Mouse (Mus musculus) left cerebral cortex, postnatal 36 days (tissue): ENCODE results near the gene Ypel5. TPM values are rescaled to one million over a fixed set of nuclear protein-coding genes. Genes with fewer than 3 reads are reported as not detected.

ENCODE experiments used
- DNase-seq, 2 experiments: peaks; one replicate each; pipeline ENCODE4 v3.0.0; 2021 to 2022; ENCODE audit warnings: low spot score in 2 of 2, mixed read lengths in 1 of 2
- intact Hi-C: fragments of 180-260 bp; cut with DNase I; formaldehyde crosslinking; loops from one replicate; pipeline ENCODE4 v1.15.1; 2025
- total RNA-seq, 2 experiments: library from RNA; stranded (reverse); gene quantifications; 2 replicates each; pipeline ENCODE4 v1.2.3; 2021

Gene Ypel5
- 10 to 100 TPM; 83.7 to 94.6 TPM for total RNA-seq

- DNase-seq: peak; percentile 97 to 98
- intact Hi-C loops: no loop called here
Measured at GRCm38 (mm10) chr17:72836158-72837115, at the start of gene Ypel5. Gene Ypel5 (plus strand): TSS chr17:72836453.

GRCm38 (mm10) chr17:72787886-72788436, 48.3 kb upstream of the Ypel5 start:
- intact Hi-C loops: loop anchor here (10.0 kb wide), 1 partner anchor 1233 kb away; the partner anchor contains the start of gene Spdya
- DNase-seq: no peak

GRCm38 (mm10) chr17:72793278-72793677, 43.0 kb upstream of the Ypel5 start:
- intact Hi-C loops: no loop called here
- no peak for DNase-seq

- no peak for DNase-seq
- intact Hi-C loops: no loop called here
Measured at GRCm38 (mm10) chr17:72794660-72795059, 41.6 kb upstream of the Ypel5 start.

GRCm38 (mm10) chr17:72795392-72796047, 40.7 kb upstream of the Ypel5 start:
- intact Hi-C loops: no loop called here
- DNase-seq: no peak

GRCm38 (mm10) chr17:72796506-72796905, 39.7 kb upstream of the Ypel5 start:
- intact Hi-C loops: no loop called here
- no peak for DNase-seq

- intact Hi-C loops: loop anchor here (2.0 kb wide), 1 partner anchor 15 kb away; no protein-coding TSS in a partner anchor
- no peak for DNase-seq
Measured at GRCm38 (mm10) chr17:72797867-72798266, 38.4 kb upstream of the Ypel5 start.

- no peak for DNase-seq
- intact Hi-C loops: no loop called here
Measured at GRCm38 (mm10) chr17:72809942-72810654, 26.2 kb upstream of the Ypel5 start.

GRCm38 (mm10) chr17:72813419-72814315, 22.6 kb upstream of the Ypel5 start:
- DNase-seq: peak; percentile 36 to 53
- intact Hi-C loops: loop anchor here (2.0 kb wide), 1 partner anchor 15 kb away; no protein-coding TSS in a partner anchor

- intact Hi-C loops: no loop called here
Measured at GRCm38 (mm10) chr17:72817574-72817973, 18.7 kb upstream of the Ypel5 start.

GRCm38 (mm10) chr17:72819714-72820113, 16.5 kb upstream of the Ypel5 start:
- intact Hi-C loops: no loop called here

More at GRCm38 (mm10) chr17:72817574-72817973, 18.7 kb upstream of the Ypel5 start:
- peak; percentile 65 to 68 for DNase-seq

GRCm38 (mm10) chr17:72820425-72820824, 15.8 kb upstream of the Ypel5 start:
- intact Hi-C loops: no loop called here
- DNase-seq: no peak

More at GRCm38 (mm10) chr17:72819714-72820113, 16.5 kb upstream of the Ypel5 start:
- no peak for DNase-seq

GRCm38 (mm10) chr17:72821923-72822322, 14.3 kb upstream of the Ypel5 start:
- DNase-seq: no peak
- intact Hi-C loops: no loop called here

GRCm38 (mm10) chr17:72826916-72827534, 9.2 kb upstream of the Ypel5 start:
- no peak for DNase-seq
- intact Hi-C loops: no loop called here

- intact Hi-C loops: no loop called here
- no peak for DNase-seq
Measured at GRCm38 (mm10) chr17:72828027-72828678, 8.1 kb upstream of the Ypel5 start.

GRCm38 (mm10) chr17:72828687-72829086, 7.6 kb upstream of the Ypel5 start:
- intact Hi-C loops: no loop called here
- DNase-seq: no peak

GRCm38 (mm10) chr17:72837140-72837712, 973 bp downstream of the Ypel5 start:
- peak; percentile 92 to 95 for DNase-seq
- intact Hi-C loops: no loop called here
